In genomic region chr11:3348576-3349342, GRCm38 (mm10) we compare ENCODE assay signal across 8 mouse cellular contexts. TPM values are rescaled to one million over a fixed set of nuclear protein-coding genes. Genes with fewer than 3 reads are reported as not detected.
DNase-seq lines count a peak whose midpoint lies in the region; ATAC-seq and TF ChIP-seq lines count a peak whose summit lies in the region.

No protein-coding gene starts in this region.

- no peak overlapping the region for H3K4me3 ChIP-seq in hindbrain, embryonic 10.5 days
- no peak overlapping the region for H3K4me3 ChIP-seq in hindbrain, embryonic 12.5 days
- peak overlapping the region in 1 of 2 experiments; percentile 6; a peak in 2 of 4 replicates for H3K4me3 ChIP-seq in ES-E14 (ENCODE audit: insufficient read depth in 1 of 2, low read depth in 1 of 2, low read length in 2 of 2, poor library complexity in 1 of 2, severe bottlenecking in 1 of 2)
- no peak overlapping the region for H3K4me3 ChIP-seq in embryonic facial prominence, embryonic 14.5 days (ENCODE audit: low read depth, low read length)
- H3K4me3 ChIP-seq in limb, embryonic 11.5 days (ENCODE audit: low read depth, low read length): no peak overlapping the region

- DNase-seq in hindbrain, embryonic 10.5 days (ENCODE audit: low spot score): peak; percentile 59
- peak; percentile 96 for DNase-seq in ES-E14 (ENCODE audit: low read depth, low spot score)
- peak; percentile 66 for DNase-seq in embryonic facial prominence, embryonic 14.5 days (ENCODE audit: low spot score)
- peak; percentile 67 for DNase-seq in limb, embryonic 11.5 days (ENCODE audit: low spot score)
- DNase-seq in retina, postnatal 1 day: peak; percentile 48
- DNase-seq in right cerebral cortex, postnatal 36 days (ENCODE audit: low spot score in 2 of 2): no peak
- DNase-seq in adrenal gland, postnatal 36 days: no peak

- H3K4me1 ChIP-seq in hindbrain, embryonic 10.5 days (replicated peaks): peaks cover 23% of the 10 kb centered on the region
- peaks cover 17% of the 10 kb centered on the region for H3K4me1 ChIP-seq in hindbrain, embryonic 12.5 days
- H3K4me1 ChIP-seq in ES-E14 (ENCODE audit: control insufficient read depth in 2 of 2, insufficient read depth in 2 of 2, low read length in 2 of 2, poor library complexity in 1 of 2): peaks cover 6 to 23% of the 10 kb centered on the region in 2 experiments
- peaks cover 12% of the 10 kb centered on the region for H3K4me1 ChIP-seq in embryonic facial prominence, embryonic 14.5 days (ENCODE audit: control insufficient read depth, insufficient read depth, low read length)
- H3K4me1 ChIP-seq in limb, embryonic 11.5 days (ENCODE audit: control insufficient read depth, insufficient read depth, low read length): peaks cover 9% of the 10 kb centered on the region

- in situ Hi-C loops in ES-E14 (cut with MboI; ENCODE audit: low sequenced_read_pairs in 2 of 2, unreplicated experiment in 2 of 2): no loop called here

- no peak for ATAC-seq in hindbrain, embryonic 12.5 days (ENCODE audit: low FRiP score)
- 0 out of 2 replicates have a peak, but pooled peaks have one; percentile 21 for ATAC-seq in embryonic facial prominence, embryonic 14.5 days (ENCODE audit: low read depth)
- ATAC-seq in limb, embryonic 11.5 days (ENCODE audit: insufficient number of reproducible peaks, low FRiP score, low TSS enrichment, low read depth): no peak

- H3K27me3 ChIP-seq in hindbrain, embryonic 10.5 days (ENCODE audit: insufficient read depth, poor library complexity, severe bottlenecking): no peaks in the 10 kb centered on the region
- H3K27me3 ChIP-seq in hindbrain, embryonic 12.5 days: no peaks in the 10 kb centered on the region
- no peaks in the 10 kb centered on the region for H3K27me3 ChIP-seq in embryonic facial prominence, embryonic 14.5 days (replicated peaks; ENCODE audit: control insufficient read depth, insufficient read depth, low read length)
- no peaks in the 10 kb centered on the region for H3K27me3 ChIP-seq in limb, embryonic 11.5 days (ENCODE audit: control insufficient read depth, insufficient read depth, low read length)

- peaks cover 82% of the 10 kb centered on the region for H3K36me3 ChIP-seq in hindbrain, embryonic 10.5 days
- peaks cover 89% of the 10 kb centered on the region for H3K36me3 ChIP-seq in hindbrain, embryonic 12.5 days
- H3K36me3 ChIP-seq in ES-E14 (ENCODE audit: control insufficient read depth, insufficient read depth, low read length, poor library complexity, severe bottlenecking): peaks cover 51% of the 10 kb centered on the region
- peaks cover 71% of the 10 kb centered on the region for H3K36me3 ChIP-seq in embryonic facial prominence, embryonic 14.5 days (ENCODE audit: control insufficient read depth, insufficient read depth, low read length)
- peaks cover 18% of the 10 kb centered on the region; the same call in 1 of the 2 replicates for H3K36me3 ChIP-seq in limb, embryonic 11.5 days (ENCODE audit: control insufficient read depth, insufficient read depth, low read length)

- 29% methylated on average over 6 of the region's 6 CpGs for WGBS in hindbrain, embryonic 10.5 days
- WGBS in hindbrain, embryonic 12.5 days: 43% methylated on average over 6 of the region's 6 CpGs
- 24% methylated on average over 6 of the region's 6 CpGs for WGBS in embryonic facial prominence, embryonic 14.5 days
- WGBS in limb, embryonic 11.5 days: 31% methylated on average over 6 of the region's 6 CpGs

- H3K9ac ChIP-seq in hindbrain, embryonic 12.5 days: no peak overlapping the region
- peak overlapping the region; percentile 33; the same call in 1 of the 2 replicates for H3K9ac ChIP-seq in ES-E14 (ENCODE audit: insufficient read depth, low read depth, low read length, poor library complexity, severe bottlenecking)
- H3K9ac ChIP-seq in embryonic facial prominence, embryonic 14.5 days (ENCODE audit: low read depth, low read length): no peak overlapping the region
- peak overlapping the region; percentile 12; the same call in 1 of the 2 replicates for H3K9ac ChIP-seq in limb, embryonic 11.5 days (ENCODE audit: low read length)

- H3K9me3 ChIP-seq in hindbrain, embryonic 10.5 days: no peaks in the 10 kb centered on the region
- H3K9me3 ChIP-seq in hindbrain, embryonic 12.5 days (replicated peaks): no peaks in the 10 kb centered on the region
- no peaks in the 10 kb centered on the region for H3K9me3 ChIP-seq in ES-E14 (ENCODE audit: control insufficient read depth, insufficient read depth, low read depth, low read length)
- no peaks in the 10 kb centered on the region for H3K9me3 ChIP-seq in embryonic facial prominence, embryonic 14.5 days (ENCODE audit: control insufficient read depth, low read length)
- H3K9me3 ChIP-seq in limb, embryonic 11.5 days (ENCODE audit: control insufficient read depth, low read length): no peaks in the 10 kb centered on the region

- peak overlapping the region; percentile 80 for H3K27ac ChIP-seq in hindbrain, embryonic 10.5 days
- H3K27ac ChIP-seq in hindbrain, embryonic 12.5 days: no peak overlapping the region
- peak overlapping the region; percentile 73 for H3K27ac ChIP-seq in ES-E14 (ENCODE audit: insufficient read depth, low read depth, low read length, poor library complexity, severe bottlenecking)
- H3K27ac ChIP-seq in embryonic facial prominence, embryonic 14.5 days (replicated peaks; ENCODE audit: low read depth, low read length): peak overlapping the region; percentile 39; the same call in 1 of the 2 replicates
- H3K27ac ChIP-seq in limb, embryonic 11.5 days (replicated peaks; ENCODE audit: low read depth, low read length): no peak overlapping the region

- no peak overlapping the region for H3K4me2 ChIP-seq in hindbrain, embryonic 12.5 days (replicated peaks)
- no peak overlapping the region for H3K4me2 ChIP-seq in embryonic facial prominence, embryonic 14.5 days (ENCODE audit: low read depth, low read length)
- H3K4me2 ChIP-seq in limb, embryonic 11.5 days (ENCODE audit: low read depth, severe bottlenecking): no peak overlapping the region

TF ChIP-seq in ES-E14, 5 proteins besides CTCF, POLR2A, EP300 and RAD21:
- TF ChIP-seq HCFC1 (IDR thresholded peaks at IDR 0.05; ENCODE audit: borderline replicate concordance, insufficient read depth, low read length): no peak
- TF ChIP-seq CHD2 (IDR thresholded peaks at IDR 0.05; ENCODE audit: low read depth, low read length): no peak; the same call in 1 of the 2 replicates
- no peak for TF ChIP-seq ZC3H11A (IDR thresholded peaks at IDR 0.05; ENCODE audit: borderline replicate concordance, low read depth, low read length)
- no peak for TF ChIP-seq ZNF384 (IDR thresholded peaks at IDR 0.05; ENCODE audit: low read depth, low read length)
- TF ChIP-seq MAFK (IDR thresholded peaks at IDR 0.05; ENCODE audit: insufficient read depth, low read depth, low read length): no peak

RNA-seq across cellular contexts. Expression of gene Pik3ip1, which starts 18.6 kb away (rescaled TPM):
- polyA plus RNA-seq in hindbrain, embryonic 10.5 days (2016; fragmentation: Nextera tagmentation; extraction: Ambion mirVana): 9.3 and 9.4 TPM in 2 replicates
- 19.9 and 22.0 TPM in 2 replicates for polyA plus RNA-seq in hindbrain, embryonic 12.5 days (2016; fragmentation: Nextera tagmentation; extraction: Ambion mirVana)
- total RNA-seq in ES-E14 (2012; rRNA removed): 8.5 and 16.1 TPM in 2 replicates
- polyA plus RNA-seq in embryonic facial prominence, embryonic 14.5 days (2014; fragmentation: Nextera tagmentation; extraction: Ambion mirVana): 14.4 and 16.2 TPM in 2 replicates
- 10.2 and 11.5 TPM in 2 replicates for polyA plus RNA-seq in limb, embryonic 11.5 days (2014; fragmentation: Nextera tagmentation; extraction: Ambion mirVana)
- total RNA-seq in adrenal gland, postnatal 36 days (2021): 10 to 100 TPM in 1 of 2 experiments, 1 to 10 TPM in 1; 8.0 to 12.7 TPM

Comparison
In these comparisons a context has a peak if more than half of its experiments do, and no peak if none do; other contexts are left out.
1. H3K27ac ChIP-seq: peak in hindbrain, embryonic 10.5 days (single experiment), ES-E14 (single experiment) and embryonic facial prominence, embryonic 14.5 days (single experiment); none in hindbrain, embryonic 12.5 days (single experiment) and limb, embryonic 11.5 days (single experiment).
2. DNase-seq: peak in hindbrain, embryonic 10.5 days (single experiment), ES-E14 (single experiment), embryonic facial prominence, embryonic 14.5 days (single experiment), limb, embryonic 11.5 days (single experiment) and retina, postnatal 1 day (single experiment); none in right cerebral cortex, postnatal 36 days (0 of 2) and adrenal gland, postnatal 36 days (0 of 2).
3. H3K9ac ChIP-seq: peak in ES-E14 (single experiment) and limb, embryonic 11.5 days (single experiment); none in hindbrain, embryonic 12.5 days (single experiment) and embryonic facial prominence, embryonic 14.5 days (single experiment).